Mouse (Mus musculus): Measurements from ENCODE around the gene Olfml2b.
A peak's percentile ranks its signal among the peaks of the same experiment; 100 is the strongest.

The Olfml2b gene

GRCm38 (mm10) chr1:170646606-170647287 lies 2.4 kb downstream of the Olfml2b start:
- DNase-seq (ENCODE audit: low spot score in 2 of 2): no peak

DNA sequence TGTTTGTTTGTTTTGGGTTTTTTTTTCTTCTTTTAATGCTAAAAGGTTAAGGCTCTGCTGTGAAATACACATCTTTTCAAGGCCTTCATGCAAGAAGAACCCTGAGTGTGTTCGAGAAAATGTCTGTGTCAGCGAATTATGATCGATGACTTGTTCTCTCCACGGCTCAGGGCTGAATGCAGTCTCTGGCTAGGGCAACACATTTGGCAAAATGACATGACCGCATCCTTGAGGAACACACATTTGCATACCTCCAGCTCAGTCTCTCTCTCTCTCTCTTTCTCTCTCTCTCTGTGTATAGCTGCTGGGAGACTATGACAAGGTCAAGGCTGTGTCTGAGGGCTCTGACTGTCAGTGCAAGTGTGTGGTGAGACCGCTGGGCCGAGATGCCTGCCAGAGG lies 3.0 kb downstream of the Olfml2b start:
- no peak for DNase-seq (ENCODE audit: low spot score in 2 of 2)

DNA sequence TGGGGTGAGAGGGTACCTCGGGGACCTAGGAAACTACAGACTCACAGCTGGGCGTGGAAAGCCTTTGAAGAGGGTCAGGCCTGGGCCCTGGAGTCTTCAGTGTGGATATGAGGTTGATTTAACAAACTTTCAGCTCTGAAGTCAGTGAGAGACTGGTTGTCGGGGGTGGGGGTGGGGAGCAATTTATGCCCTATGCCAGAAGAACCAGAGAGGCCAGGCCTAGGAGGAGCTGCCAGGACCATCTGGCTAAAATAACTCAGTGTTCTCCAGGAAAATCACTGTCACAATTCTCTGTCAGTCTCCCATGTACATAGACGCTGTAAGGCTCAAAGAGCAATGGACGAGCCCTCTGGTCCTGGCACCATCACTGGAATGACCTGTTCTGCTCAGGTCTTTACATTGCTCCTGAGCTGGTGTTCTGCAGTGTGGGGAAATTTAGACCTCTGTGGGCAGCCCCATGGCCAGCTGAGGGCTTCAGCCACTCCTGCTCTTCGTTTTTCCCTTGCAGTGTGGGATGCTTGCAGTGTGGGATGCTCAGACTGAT lies 3.7 kb downstream of the Olfml2b start:
- no peak for DNase-seq (ENCODE audit: low spot score in 2 of 2)

- no peak for DNase-seq (ENCODE audit: low spot score in 2 of 2)
Measured at GRCm38 (mm10) chr1:170651046-170651723, 6.9 kb downstream of the Olfml2b start.

- no peak for DNase-seq (ENCODE audit: low spot score in 2 of 2)
Measured at GRCm38 (mm10) chr1:170651989-170652740, 7.8 kb downstream of the Olfml2b start.

DNA sequence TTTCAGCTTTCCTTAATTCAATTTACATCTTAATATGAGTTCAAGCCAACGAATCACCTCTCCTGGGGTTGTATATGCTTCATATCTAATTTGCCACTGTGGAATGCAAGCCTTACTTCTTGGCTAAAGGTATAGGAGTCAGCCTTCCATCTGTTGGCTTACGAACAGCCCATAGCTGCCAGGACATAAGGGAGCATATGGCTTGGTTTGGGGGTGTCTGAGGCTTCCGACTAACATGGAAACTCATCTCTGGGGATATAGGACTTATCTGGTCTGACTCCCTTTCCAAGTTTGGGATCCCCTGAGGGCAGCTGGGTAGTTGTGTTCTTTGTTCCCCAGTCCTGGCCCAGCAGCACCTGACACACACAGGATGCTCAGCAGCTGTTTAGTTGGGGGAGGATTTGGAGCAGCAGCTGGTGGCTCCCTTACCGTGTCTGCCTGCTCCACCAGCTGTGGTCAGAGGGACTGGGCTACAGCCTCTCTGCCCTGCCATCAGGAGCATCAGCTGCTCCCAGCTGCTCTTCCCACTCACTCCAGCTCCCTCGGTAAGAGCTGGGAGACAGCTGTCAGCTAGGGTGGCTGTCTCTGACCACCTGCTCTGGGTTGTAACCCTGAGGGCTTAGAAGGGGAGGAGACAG lies 11.1 kb downstream of the Olfml2b start:
- no peak for DNase-seq (ENCODE audit: low spot score in 2 of 2)

GRCm38 (mm10) chr1:170656518-170657227 lies 12.3 kb downstream of the Olfml2b start:
- DNase-seq (ENCODE audit: low spot score in 2 of 2): no peak

DNA sequence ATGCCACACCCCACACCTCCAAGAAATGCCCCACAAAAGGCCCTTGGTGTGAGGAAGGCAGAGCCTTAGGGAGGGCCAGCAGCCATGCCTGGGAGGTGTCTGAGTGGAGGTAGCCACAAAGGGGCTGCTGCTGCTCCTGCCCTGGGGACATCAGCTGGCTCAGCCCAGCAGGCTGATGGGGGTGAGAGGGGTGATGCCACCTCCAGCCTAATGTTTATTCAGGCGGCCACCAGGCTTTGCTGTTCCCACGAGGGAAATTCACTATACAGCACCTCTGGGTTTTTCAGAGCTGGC lies 12.8 kb downstream of the Olfml2b start:
- no peak for DNase-seq (ENCODE audit: low spot score in 2 of 2)

DNA sequence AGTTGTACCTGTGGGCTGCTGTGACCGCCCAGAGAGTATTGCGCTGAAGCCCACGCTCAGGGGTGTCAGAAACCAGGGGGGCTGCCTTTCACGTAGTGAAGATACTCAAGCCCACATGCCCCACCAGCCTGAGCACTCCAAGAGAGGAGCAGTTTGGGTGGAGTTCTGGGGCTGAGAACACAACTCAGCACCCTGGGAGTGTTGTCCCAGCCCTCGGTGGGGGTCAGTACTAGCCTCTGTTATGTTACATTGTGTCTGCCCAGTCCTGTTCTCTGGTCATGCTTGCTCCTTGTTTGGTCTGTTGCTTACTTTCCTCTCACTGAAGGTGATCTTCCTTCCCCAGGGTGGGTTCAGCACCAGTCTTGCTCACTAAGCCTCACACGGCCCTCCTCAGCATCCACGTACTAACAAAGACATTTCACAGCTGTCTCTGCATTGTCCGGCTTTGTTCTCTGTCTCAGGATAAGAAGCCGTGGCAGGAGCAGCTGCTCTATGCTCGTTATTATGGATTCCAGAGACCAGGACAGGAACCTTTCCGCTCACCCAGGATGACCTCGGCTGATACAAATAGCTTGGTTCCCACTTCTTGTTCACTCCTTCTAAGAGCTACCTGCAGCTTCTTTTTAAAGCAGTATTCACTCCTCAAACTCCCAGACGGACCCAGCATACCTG lies 13.4 kb downstream of the Olfml2b start:
- no peak for DNase-seq (ENCODE audit: low spot score in 2 of 2)

DNA sequence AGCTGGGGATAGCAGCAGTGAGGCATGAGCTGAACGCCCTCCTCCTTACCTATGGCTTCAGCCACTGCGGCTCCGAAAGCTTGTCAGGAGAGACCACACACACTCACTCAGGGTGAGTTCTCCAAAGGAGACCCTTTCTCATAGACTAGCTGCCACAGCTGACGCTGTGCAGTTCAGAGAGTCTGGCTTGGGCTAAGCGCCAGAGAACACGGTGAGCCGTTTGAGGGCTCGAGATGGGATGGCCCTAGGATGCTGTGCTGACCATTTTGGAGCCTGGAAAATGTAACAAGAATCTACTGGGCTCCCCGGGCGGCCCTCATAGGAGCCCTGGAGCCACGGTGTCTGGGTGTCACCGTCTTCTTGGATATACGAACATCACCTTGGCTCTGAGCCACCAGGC lies 14.9 kb downstream of the Olfml2b start:
- DNase-seq (ENCODE audit: low spot score in 2 of 2): no peak

GRCm38 (mm10) chr1:170664620-170665185 lies 20.4 kb downstream of the Olfml2b start:
- DNase-seq (ENCODE audit: low spot score in 2 of 2): no peak

DNA sequence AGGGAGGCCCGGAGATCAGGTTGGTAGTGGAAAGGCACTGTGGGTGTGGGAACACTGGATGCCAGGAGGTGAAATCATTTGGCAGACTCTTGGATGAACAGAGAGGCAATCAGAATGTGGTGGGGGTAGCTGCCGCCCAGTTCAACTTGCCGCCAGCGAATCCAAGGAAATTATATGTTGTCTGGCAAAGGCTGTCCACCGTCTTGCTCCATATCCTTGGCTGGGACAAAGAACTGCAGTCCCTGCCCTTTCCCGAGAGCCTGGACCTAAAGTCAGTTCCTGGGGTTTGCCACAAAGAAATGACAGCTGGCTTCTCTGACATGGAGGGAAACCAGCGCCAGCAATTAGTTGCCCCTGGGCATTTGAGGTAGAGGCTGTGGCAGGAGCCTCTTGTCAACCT lies 20.9 kb downstream of the Olfml2b start:
- DNase-seq (ENCODE audit: low spot score in 2 of 2): no peak

DNA sequence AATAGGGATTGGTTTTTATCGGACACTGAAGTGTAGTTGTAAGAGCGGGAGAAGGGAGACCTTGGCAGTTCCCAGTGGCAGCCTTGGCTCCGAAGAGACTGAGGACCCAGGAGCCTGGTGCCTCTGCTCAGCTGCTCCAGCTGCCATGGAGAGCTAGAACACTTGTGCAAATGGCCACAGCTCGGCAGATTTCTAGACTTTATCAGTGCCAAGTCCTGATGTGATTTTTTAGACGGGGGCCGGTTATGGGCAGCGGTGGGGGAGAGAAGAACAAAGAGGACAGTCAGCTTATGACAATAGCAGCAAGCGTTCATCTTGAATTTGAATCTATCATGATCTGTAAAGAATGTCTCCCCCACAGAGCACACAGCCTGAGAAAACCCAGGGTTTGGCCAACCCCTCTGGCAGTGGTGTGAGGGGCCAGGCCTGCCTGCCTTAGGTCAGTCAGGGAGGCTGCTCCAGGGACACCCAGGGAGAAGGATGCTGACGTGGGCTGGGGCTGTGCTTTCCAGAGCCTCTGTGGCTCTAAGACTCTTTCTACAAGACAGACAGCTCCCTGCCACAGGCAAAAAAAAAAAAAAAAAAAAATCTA lies 29.9 kb downstream of the Olfml2b start:
- DNase-seq (ENCODE audit: low spot score in 2 of 2): no peak

GRCm38 (mm10) chr1:170677681-170678080 lies 33.3 kb downstream of the Olfml2b start:
- DNase-seq (ENCODE audit: low spot score in 2 of 2): no peak

DNA sequence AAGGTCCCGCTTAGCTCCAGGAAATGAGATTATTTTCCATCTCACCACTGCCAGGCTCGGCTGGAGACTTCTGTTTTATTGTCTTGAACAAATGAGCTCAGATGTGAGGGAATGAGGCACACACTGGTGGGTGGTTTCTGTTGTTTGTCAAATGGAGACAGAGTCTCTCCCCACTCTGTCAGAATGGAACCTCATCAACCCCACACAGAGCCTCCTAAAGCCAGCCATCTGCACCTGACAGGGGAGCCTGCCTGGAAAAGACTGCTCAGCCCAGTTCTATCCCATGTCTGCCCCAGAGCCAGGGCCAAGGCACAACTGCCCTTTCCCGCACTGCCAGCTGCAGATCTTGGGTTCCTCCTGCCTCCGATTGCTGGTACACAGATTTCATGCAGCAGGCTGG lies 34.5 kb downstream of the Olfml2b start:
- DNase-seq (ENCODE audit: low spot score in 2 of 2): no peak

DNA sequence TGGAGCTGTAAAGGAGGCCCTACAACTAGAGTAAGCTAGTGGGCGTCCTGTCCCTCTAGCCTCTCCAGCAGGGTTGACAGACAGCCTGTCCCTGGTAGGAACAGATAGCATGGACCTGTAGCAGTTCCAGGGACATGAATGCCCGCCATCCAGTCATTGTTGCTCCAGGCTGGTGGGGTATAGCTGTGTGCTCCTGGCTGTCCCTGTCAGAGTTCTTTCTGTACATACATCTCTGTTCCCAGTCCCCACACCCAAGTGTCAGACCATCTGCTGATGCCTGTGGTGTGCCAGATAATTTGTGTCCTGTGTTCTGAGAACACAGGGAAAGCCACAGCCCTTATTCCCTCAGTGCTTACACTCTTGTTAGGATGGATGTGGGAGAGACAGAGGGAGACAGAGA lies 35.3 kb downstream of the Olfml2b start:
- DNase-seq (ENCODE audit: low spot score in 2 of 2): no peak

GRCm38 (mm10) chr1:170683863-170684262 lies 39.5 kb downstream of the Olfml2b start:
- DNase-seq (ENCODE audit: low spot score in 2 of 2): no peak

DNA sequence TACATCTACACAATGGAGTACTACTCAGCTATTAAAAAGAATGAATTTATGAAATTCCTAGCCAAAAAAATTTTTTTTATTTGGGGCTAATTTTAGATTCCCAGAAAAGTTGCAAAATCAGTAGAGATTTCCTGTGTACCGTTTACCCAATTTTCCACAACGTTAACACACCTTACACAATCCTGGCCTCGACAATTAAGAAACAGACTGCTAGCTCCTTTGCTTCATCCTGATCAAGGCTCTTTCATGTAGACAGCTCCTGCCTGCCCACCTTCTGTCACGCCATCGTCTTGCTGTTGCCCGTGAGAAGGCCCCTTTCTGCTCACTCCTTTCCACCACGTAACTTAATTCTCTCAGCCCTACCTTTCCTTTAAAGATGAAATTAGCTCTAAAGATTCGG lies 45.4 kb downstream of the Olfml2b start:
- DNase-seq (ENCODE audit: low spot score in 2 of 2): no peak

- no peak for DNase-seq (ENCODE audit: low spot score in 2 of 2)
Measured at GRCm38 (mm10) chr1:170691301-170691700, 47.0 kb downstream of the Olfml2b start.

DNA sequence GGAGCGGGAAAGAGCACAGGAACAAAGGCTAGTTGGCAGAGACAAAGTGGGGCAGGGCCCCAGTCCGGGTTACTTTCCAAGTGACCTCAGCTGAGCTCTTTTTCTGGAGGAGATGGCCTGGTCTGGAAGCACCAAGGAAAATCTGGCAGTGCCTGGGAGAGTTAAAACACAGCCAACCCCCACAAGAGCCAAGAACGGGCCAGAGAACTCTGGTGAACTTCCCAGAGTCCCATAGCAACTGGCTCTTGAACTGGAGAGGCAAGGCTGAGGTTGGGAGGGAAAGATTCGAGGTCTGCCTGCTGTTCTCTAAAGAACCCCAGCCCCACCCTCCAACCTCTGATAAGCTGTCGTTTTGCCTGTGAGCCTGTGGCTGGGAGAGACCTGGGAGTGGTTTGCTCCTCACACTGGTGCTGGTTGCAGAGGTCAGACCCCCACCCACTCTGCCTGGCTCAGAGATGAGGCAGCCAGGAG lies 50.5 kb downstream of the Olfml2b start:
- DNase-seq (ENCODE audit: low spot score in 2 of 2): peak in 1 of 2 experiments; percentile 60

All from urinary bladder, adult 18-20 months (tissue).